Mouse (Mus musculus): Measurements from ENCODE around the gene Ankrd65.
A peak's percentile ranks its signal among the peaks of the same experiment; 100 is the strongest.
"Not testable (repeated sequence)": the region's sequence is repeated elsewhere in the genome, so short reads cannot be mapped to it uniquely, and the experiment has no call there.

Ankrd65 gene

DNA sequence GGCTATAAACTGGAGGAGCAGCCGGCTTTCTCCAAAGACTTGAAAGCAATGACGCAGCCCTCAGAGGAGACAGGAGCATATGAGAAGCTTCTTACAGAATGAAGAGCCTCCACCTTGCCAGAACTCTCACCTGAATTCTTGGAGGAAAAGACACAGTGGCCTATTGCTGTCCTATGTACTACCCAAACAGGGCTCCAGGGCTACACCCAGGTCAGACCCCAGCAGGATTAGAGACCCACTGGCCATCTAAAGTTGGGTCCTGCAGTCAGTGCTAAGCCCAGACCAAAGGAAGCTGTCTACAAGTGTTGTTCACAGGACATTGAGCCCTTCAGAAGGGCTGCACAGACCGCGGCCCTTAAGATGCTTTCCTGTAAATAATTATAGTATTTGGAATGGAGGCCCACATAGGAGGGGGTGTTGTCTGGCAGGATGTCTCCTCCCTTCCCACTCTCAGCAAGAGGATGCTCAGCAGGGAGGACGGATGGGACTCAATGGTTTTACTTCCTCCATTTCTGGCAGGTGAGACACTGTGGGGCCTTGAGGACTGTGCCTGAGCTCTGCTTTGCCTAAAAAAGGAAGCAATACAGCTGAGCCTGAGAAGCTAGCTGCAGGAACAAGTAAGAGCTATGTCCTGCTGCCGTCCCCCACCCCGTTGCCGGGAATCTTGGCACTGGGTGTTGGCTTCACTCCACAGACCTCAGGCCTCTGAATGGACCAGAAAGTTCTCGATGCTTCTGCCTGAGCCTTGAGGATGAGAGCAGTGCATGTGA lies 15.1 kb upstream of the Ankrd65 start:
- no peak for DNase-seq (ENCODE audit: low spot score)

DNA sequence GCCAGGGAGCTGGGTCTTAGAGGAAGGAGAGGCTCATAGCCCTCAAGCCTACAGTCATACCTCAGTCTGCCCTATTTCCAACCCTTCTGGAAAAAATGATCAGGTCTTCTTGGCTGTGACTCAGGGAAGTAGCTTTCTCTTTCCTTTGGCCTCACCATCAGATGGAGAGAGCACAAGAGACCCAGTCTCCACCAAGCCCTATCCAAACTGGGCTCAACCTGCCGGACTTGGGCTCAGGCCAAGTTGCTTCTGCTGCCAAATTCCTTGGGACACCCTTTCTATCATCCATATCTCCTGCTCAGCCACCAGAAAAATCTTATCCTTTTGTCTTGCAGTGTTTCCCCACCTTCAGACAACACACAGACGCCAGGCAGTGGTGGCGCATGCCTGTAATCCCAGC lies 14.4 kb upstream of the Ankrd65 start:
- no peak for DNase-seq (ENCODE audit: low spot score)

DNA sequence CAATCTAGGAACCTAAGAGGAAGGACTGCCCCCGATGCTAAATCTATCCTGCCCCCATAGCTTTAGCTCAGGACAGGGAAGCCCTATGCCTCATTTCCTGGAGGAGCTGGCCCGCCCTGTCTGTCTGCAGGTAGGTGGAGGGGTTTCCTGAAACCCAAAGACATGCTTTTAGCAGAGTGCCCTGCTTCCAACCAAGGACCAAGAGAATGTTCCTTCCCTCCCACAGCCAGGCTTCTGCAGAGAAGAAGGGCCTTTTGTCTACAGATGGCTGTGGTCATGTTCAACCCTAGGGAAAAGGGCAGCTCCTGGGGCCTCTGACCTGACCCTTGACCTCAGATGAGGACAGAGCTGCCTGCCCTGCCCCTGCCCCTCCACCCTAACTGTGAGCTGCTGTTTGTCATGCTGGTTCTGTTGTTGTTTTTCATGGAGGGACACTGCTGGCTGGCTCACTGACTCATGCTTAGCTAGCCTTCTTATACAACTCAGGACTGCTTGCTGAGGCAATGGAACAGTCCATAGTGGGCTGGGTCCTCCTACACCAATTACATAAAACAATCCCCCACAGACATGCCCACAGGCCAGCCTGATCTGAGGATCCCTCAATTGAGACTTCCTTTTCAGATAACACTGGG lies 13.4 kb upstream of the Ankrd65 start:
- no peak for DNase-seq (ENCODE audit: low spot score)

DNA sequence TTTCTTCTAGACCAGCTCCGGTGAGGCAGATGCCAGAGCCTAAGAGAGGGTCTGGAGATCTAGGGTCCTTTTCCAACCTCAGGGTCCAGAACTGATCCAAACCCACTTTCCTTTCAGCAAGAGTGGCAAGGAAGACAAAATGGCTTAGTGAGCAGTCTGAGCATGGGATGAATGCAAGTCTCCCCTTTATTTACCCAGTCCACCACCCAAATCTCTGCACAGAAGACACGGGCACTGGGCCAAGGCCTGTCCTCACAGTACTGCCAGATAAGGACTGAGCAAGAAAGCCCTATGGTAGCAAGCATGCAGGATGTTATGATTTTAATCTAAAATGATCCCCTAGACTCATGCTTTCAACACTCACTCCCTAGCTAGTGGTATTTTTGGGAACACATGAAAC lies 12.4 kb upstream of the Ankrd65 start:
- DNase-seq (ENCODE audit: low spot score): no peak

DNA sequence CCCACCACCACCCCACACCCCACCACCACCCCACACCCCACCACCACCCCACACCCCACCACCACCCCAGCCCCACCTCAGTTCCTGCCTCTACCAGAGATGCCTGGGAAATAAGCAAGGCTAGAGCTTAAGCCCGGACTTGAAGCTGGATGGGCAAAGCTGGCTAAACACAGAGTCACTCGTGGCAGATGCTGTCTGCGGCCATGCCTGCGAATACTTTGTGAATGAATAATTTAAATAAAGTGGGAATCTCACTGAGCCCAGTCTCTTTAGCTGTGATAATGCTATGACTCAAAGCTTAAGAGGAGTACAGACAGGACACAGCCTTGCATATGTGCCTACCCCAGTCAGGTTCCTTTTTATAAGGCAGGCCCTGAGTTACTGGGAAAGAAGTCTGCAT lies 10.7 kb upstream of the Ankrd65 start:
- DNase-seq (ENCODE audit: low spot score): no peak

DNA sequence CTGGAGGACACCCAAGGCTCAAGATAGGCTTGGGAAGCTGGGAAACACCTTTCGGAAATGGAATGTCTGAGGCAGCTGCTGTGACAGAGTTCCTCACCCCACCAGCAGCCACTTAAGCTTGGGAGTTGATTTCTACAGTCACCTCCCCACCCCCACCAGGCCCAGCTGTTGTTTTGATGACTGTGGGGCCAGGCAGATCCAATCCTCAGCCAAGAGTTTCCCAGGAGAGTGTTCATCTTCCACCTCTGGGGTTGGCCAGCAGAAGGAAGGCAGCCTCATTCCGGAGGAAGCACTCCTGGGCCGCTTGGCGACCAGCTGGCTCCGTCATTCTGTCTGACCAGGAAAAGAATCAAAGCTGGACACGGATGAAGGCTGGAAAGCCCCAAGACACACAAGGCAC lies 9.3 kb upstream of the Ankrd65 start:
- no peak for DNase-seq (ENCODE audit: low spot score)

DNA sequence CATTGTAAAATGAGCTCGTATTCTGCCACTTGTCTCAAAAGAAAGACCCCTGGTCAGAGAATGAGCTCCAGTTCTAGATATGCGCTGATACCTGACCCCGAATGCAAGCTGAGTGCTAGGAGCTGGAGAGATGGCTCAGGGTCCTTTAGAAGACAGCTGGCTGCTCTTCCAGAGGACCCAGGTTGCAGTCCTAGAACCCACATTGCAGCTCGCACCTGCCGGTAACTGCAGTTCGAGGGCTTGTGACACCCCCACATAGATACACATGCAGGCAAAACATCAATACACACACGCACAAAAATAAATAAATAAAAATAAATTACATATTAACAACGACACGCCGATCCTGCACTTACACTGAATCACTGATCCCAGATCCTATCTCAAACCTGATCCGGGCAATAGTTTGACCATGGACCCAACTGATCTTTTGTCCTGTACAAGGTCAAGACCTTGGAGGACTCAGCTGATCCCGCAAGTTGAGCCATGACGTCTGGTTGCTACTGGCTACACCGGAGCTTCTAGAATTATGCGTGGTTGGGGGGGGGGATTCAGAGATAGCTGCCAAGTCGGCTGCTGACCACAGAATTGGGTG lies 6.7 kb upstream of the Ankrd65 start:
- no peak for DNase-seq (ENCODE audit: low spot score)

DNA sequence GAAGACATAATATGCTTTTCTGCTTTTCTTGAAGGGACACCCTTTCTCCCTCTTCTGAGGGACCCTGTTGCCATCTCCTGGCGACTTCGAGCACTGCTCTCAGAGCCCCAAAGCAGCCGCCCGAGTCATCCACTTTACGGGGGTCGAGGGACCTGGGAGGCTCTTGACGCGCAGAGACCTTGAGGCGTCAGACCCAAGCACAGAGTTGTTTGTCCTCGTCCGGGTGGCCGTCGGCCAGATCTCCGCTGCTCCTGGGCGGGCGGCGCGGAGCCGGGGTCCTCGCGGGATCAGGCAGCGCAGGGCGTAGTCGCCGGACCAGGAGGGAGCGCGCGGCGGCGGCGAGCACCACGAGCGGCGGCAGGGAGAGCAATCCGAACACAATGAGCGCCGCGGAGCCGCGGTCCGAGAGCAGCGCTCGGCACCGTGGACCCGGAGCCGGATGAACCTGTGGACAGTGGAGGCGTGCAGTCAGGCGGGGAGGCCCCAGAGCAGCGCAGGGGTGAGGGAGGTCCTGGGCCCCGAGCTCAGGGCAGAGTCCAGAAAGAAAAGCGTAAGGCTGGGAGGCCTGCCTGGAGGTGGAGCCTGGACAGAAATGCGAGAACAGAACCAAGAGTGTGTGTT lies 6.0 kb upstream of the Ankrd65 start:
- DNase-seq (ENCODE audit: low spot score): no peak

DNA sequence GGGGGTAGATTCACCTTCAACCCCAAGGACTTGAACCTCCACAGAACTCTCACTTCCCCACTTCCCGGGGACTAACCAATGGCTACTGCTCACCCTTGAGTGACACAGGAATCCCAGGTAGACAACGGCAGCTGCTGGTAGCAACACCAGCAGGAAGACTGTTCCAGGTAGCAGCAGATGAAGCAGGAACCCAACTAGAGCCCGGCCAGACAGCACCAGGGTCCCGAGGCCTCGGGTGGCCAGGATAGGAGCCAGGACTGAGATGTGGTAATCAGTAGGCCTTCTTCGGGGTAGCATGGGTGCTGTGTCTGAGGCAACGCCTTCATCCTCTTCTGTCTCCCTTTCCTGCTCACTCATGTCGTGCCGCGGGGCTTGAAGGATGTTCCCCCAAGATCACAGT lies 5.0 kb upstream of the Ankrd65 start:
- DNase-seq (ENCODE audit: low spot score): no peak

DNA sequence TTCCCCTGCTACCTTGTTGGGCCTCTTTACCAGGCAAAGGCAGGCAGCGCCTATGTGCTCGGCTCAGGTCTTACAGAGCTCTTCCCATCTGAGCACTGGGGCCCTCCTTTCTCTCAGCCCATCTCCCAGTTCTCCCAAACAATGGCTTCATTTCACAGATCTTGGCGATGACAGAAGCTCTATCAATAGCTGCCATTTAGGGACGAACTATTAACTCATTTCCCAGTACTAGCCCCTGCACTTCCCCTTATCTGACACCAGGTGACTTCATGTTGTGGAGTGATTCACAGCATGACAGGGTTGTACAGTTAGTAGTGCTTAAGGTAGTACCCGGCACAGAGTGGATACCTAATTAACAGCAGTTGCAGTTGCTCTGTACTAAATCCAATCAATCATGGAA lies 4.4 kb upstream of the Ankrd65 start, which contains the start of gene Tmem88b:
Tmem88b (minus strand) TSS at position 56 of the 400 bp plus-strand sequence.
- DNase-seq (ENCODE audit: low spot score): no peak

DNA sequence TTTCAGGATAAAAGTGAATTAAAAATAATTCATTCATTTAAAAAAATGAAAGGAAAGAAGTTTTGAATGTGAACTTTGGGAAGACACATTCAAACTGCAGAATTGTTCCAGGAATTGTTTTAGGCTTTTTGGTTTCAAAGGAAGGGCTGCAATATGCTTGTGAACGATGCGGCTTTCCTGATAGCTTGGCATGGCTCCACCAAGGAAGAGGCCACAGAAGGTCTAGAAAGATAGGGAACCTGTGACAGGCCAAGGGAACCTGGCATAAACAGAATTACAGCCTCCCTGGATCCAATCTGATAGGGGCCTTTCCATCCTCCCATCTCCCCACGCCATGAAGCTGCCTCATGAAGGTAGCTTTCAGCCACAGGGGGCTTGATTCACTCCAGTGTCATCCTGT lies 1.9 kb upstream of the Ankrd65 start:
- no peak for DNase-seq (ENCODE audit: low spot score)

DNA sequence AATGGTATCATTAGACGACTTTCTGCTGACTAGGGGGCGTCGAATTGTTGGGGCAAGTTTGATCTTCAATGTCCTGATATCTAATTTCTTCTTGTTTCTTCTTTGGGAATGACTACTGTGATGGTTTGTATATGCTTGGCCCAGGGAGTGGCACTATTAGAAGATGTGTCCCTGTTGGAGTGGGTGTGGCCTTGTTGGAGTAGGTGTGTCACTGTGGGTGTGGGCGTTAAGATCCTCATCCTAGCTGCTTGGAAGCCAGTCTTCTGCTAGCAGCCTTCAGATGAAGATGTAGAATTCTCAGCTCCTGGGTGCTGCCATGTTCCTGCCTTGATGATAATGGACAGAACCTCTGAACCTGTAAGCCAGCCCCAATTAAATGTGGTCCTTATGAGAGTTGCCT lies 1.4 kb upstream of the Ankrd65 start:
- DNase-seq (ENCODE audit: low spot score): not testable (repeated sequence)

DNA sequence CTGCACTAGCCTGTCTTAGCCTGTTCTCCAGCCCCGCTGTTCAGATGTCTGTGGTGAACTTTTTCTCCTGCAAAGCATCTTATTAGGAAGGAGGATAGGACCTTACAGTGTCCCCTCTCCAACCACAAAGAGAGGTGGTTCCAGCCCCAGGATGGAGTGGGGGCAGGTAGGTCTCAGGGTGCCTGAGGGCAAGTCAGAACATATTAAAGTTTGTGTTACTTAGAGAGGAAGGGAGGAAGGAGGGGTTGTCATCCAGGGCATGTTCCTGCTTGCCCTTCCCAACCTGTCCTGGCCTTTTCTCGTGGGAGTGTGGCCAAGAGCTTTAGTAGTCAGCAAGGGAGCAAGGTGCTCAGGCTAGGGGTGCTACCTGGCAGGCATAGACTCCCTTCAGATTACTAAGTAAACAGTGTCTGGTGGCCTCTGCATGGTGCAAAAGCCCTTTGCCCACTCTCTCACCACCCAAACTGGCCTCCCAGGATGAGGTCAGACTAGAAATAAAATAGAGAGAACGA lies 467 bp downstream of the Ankrd65 start:
- DNase-seq (ENCODE audit: low spot score): no peak

DNA sequence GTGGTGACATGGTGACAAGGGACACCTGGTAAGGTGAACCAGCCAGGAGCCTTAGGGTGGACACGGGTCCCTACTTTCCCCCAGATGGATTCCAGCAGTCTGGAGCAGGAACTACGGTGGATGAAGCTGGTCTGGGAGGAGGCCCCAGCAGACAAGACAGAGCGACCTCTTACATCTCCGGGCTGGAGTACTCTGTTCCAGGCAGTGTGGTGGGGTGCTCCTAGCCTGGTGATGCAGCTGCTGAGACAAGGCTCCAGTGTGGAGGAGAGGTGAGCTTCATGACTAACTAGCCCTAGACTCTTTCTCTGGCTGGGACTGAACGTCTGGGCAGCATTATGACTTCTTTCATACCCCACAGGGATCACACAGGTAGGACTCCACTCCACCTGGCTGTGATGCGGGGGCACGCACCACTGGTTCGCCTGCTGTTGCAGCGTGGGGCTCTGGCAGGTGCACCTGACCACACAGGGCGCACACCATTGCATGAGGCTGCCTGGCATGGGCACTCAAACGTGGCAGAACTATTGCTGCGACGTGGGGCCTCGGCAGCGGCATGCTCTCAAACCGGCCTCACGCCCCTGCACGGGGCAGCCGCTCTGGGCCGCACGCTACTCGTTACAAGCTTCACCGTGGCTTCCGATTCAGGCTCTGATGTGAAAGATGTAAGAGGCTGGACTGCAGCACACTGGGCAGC lies 1.1 kb downstream of the Ankrd65 start:
- DNase-seq (ENCODE audit: low spot score): no peak

DNA sequence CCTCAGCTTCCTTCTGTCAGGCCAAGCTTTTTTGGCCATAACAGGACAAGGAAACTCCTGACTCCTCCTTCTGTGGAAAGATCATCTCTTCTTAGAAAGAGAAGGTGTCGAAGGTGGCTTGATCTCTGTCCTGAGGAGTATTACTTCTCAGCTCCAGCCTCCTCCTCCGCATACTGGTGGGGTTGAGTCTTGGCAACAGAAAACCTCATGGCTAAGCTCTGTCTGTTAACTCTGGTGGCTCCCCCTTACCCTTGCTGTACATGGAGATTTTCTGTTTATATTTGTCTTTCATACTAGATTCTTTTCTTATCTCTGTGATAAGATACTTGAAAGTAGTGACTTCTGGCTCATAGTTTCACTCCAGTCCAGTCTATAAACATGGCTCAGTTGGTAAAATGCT lies 3.5 kb downstream of the Ankrd65 start:
- DNase-seq (ENCODE audit: low spot score): no peak

DNA sequence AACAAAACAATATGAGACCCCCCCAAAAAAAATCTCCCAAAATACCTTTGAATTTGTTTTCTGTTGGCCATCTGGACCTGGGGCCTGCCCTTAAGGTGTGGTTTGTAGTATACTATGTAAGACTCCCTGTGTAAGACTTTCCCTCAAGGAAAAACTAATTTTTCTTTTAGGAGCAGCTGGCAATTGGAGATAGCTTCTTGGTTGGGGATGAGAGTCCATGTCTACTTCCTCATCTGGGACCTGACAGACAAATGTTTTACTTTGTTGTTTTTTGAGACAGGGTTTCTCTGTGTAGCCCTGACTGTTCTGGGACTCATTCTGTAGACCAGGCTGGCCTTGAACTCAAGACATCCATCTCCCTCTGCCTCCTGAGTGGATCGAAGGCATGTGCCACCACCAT lies 11.8 kb downstream of the Ankrd65 start:
- DNase-seq (ENCODE audit: low spot score): no peak

DNA sequence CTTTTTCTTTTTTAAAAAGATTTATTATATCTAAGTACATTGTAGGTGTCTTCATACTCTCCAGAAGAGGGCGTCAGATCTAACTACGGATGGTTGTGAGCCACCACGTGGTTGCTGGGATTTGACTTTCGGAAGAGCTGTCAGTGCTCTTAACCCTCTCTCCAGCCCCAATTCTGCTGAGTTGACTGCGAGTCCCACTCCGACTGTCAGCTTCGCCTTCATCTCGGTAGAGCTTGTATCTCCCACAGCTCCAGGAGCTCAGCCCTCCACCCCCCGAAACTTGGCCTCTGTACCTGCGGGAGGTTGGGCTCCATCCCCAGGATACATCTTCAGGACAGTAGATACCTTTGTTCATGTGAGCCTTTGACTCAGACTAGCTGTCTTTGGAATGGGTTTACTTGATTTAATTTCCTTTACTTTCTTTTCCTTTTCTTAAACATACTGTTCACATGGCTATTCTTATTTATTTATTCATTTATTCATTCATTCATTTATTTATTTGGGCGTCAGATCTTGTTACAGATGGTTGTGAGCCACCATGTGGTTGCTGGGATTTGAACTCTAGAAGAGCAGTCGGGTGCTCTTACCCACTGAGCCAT lies 12.6 kb downstream of the Ankrd65 start, which contains the start of gene Mrpl20:
Mrpl20 (plus strand) TSS at position 138 of the 599 bp plus-strand sequence.
- no peak for DNase-seq (ENCODE audit: low spot score)

DNA sequence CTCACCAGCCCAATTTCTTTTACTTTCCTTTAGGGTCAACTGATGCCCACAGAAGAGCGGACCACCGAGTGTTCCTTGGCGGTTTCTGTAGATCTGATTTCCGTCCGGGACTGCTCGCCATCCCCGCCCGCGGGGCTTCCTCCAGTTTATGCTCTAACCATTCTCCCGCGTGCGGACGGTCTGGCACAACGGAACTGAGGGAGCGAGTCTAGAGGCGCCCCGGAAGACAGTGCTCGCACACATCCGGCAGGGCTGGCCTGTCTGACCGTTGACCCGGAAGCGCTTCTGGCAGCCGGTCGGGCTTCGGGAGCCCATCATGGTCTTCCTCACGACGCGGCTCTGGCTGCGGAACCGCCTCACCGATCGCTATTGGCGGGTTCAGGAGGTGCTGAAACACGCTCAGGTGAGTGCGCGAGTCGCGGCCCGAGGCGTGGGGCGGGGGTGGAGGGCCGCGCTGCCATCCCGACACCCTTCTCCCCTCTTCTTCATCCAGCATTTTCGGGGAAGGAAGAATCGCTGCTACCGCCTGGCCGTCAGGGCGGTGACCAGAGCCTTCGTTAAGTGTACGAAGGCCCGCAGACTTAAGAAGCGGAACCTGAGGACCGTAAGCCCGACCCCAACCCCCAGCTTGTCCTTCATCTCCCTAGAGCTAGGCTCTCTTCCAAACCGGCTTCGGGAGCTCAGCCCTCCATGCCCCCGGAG lies 13.3 kb downstream of the Ankrd65 start:
- DNase-seq (ENCODE audit: low spot score): peak; percentile 85

DNA sequence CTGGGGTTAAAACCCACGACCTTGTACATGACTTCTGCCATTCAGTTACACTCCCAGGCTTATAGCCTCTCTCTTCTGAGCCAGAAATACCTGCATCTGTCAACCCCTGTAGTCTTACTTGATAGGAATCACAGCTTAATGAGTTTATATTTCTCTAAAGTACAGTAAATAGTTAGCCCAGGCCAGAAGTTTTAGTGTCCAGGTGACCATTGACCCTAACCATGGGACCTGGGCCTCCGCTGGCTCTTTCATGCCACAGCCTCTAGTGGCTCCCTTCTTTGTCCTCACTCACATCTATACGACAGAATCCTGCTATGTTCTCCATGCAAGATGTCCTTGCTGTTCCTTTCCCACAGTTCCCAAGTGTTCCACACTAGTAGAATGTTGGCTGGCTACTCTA lies 17.6 kb downstream of the Ankrd65 start:
- no peak for DNase-seq (ENCODE audit: low spot score)

DNA sequence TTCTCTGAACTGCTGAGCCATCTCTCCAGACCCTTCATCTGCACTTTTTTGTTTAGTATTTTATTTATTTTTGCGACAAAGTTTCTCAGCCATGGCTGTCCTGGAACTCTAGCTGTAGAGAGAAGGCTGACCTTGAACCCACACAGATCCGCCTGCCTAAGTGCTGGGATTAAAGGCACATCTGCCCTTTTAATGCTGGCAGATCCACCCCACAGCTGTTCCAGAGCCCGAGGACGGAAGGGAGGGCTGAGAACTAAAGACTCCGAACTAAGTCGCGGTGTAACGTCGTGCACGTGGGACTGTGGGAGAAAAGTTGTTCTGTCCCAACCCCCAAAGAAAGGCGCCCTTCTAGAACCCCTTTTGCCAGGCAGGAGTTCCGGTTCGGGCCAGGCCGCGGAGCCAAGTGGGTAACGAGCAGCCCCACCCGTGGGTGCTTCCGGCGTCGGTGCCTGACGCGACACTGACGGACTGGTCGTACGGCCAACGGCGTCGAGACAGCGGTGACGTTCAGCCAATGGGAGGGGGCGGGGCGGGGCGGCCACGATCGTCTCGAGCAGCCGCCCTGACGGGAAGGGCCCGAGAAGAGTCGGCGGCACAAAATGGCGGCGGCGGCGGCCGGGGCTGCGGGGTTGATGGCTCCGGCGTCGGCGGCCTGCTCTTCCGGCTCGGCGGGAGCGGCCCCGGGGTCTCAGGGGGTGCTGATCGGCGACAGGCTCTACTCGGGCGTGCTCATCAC lies 21.9 kb downstream of the Ankrd65 start, which contains the start of gene Ccnl2:
Ccnl2 (plus strand) TSS at position 561 of the 736 bp plus-strand sequence.
- peak; percentile 52 for DNase-seq (ENCODE audit: low spot score)

Measured in layer of hippocampus, adult 9-10 months (tissue).